Mouse (Mus musculus) gastrocnemius, adult 18-20 months (tissue): Measurements from ENCODE around the gene Mettl13. TPM values are rescaled to one million over a fixed set of nuclear protein-coding genes. Genes with fewer than 3 reads are reported as not detected.

Experiments used
- DNase-seq: peaks from one replicate; pipeline ENCODE4 v3.0.0; 2021; ENCODE audit warnings: low spot score
- total RNA-seq, 2 experiments: library from RNA; stranded (reverse); gene quantifications; 2 replicates each; pipeline ENCODE4 v1.2.3; 2021

The Mettl13 gene
- total RNA-seq, 2 experiments from 2014 or later = 7.1 to 8.5 TPM

GRCm38 (mm10) chr1:162533766-162534560 lies 14.4 kb downstream of the Mettl13 start:
- no peak for DNase-seq

GRCm38 (mm10) chr1:162532330-162532729 lies 16.0 kb downstream of the Mettl13 start:
- no peak for DNase-seq

- no peak for DNase-seq
These were observed 16.8 kb downstream of the Mettl13 start for GRCm38 (mm10) chr1:162531584-162531983.

DNA sequence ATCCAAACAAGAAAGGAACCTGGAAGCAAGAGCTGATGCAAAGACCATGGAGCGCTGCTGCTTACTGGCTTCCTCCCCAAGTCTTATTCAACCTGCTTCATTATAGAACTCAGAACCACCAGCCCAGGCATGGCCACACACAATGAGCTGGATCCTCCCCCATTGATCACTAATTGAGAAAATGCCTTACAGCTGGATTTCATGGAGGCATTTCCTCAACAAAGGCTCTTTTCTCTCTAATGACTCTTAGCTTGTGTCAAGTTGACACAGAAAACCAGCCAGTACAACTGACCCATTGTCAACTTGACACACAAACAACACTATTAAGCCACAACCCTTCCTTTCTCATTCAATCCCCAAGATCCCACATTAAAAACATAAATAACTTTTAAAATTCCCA lies 17.7 kb downstream of the Mettl13 start:
- no peak for DNase-seq

DNA sequence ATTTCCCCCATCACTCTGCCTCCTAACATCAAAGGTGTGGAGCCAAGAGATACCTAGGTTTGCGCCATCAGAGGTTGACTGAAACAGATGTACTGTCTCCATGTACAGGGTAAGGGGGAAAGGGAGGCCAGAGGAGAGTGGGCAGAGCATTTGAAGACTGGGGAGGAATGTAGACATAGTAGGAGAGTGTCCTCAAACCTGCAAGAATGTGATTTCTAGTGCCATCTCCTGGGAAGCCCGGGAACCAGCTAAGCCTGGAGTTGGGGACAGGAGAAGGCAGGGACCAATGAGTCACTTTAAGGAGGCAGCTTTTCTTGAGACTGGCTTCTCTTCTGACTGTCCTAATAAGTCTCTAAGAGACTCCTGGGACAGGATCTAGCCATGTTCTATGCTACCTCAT lies 18.7 kb downstream of the Mettl13 start:
- no peak for DNase-seq

GRCm38 (mm10) chr1:162515116-162515515 lies 33.2 kb downstream of the Mettl13 start:
- DNase-seq = no peak

- DNase-seq = no peak
These were observed 38.4 kb downstream of the Mettl13 start for GRCm38 (mm10) chr1:162510013-162510356.

DNA sequence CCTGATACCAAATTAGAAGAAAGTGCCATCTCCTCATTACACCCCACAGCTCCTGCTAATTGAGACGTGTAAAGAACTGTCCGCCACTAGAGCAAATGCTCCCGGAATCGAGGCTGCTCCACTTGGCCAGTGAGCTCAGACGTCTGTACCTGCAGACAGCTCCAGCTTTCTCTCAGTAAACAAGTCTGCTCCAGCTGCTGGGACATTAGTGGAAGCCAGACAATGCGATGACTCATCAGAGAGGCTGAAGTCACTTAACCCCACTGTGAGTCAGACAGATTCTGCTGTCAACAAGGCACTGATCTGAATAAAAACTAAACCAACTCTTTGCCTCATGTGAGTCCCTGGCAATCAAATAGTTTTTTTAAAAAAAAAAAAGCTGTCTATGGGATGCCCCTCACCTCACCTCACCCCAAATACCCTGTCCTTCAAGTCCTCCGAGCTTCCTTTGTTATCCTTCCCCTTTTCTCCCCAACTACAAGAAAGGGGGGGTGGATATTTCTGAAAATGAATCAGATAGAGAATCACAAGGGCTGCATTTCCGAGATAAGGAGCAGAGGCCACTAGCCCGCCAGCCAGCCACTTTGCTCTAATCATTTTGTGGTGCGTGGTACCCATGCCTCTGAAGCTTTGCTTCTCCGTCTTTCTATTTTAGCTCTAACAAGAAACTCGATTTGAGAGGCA lies 38.9 kb downstream of the Mettl13 start:
- DNase-seq = peak; percentile 64

GRCm38 (mm10) chr1:162508211-162509005 lies 39.9 kb downstream of the Mettl13 start:
- DNase-seq = no peak

- no peak for DNase-seq
These were observed 41.8 kb downstream of the Mettl13 start for GRCm38 (mm10) chr1:162506516-162506915.

- no peak for DNase-seq
These were observed 42.7 kb downstream of the Mettl13 start for GRCm38 (mm10) chr1:162505649-162506048.

Other genes starting within 250 kb of the Mettl13 start
- gene Dnm3, start 70.5 kb downstream of the Mettl13 start, total RNA-seq = 1 to 10 TPM; 3.4 to 5.9 TPM
- 10 to 100 TPM; 16.8 to 20.9 TPM for gene Vamp4, start 22.0 kb upstream of the Mettl13 start, total RNA-seq
- gene Myoc, start 90.6 kb upstream of the Mettl13 start, total RNA-seq = 10 to 100 TPM; 35.8 to 73.6 TPM
- gene Myocos, start 109.7 kb upstream of the Mettl13 start, total RNA-seq = not detected
- 10 to 100 TPM; 42.1 to 48.9 TPM for gene Prrc2c, start 192.0 kb upstream of the Mettl13 start, total RNA-seq